Mouse (Mus musculus): ENCODE data around the gene Gm28043.
"Not testable (repeated sequence)": the region's sequence is repeated elsewhere in the genome, so short reads cannot be mapped to it uniquely, and the experiment has no call there.

Gm28043 gene

DNA sequence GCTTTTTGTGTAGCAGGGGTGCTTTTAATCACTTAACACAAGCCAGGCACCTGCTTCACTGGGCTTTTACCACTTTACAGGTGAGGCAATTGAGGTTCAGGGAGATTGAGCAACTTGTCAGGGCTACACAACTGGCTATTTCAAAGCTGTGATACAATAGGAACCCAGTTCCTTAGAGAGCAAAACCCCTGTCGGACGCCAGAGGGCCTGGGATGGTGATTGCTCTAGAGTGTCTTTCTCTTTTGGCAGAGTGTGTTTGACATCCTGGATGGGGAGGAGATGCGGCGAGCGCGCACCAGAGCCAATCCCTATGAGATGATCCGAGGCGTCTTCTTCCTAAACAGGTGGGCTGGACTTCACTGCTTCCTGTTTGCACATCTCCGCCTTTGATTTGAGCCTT is 67.0 kb downstream of the Gm28043 start:
- DNase-seq = no peak

DNA sequence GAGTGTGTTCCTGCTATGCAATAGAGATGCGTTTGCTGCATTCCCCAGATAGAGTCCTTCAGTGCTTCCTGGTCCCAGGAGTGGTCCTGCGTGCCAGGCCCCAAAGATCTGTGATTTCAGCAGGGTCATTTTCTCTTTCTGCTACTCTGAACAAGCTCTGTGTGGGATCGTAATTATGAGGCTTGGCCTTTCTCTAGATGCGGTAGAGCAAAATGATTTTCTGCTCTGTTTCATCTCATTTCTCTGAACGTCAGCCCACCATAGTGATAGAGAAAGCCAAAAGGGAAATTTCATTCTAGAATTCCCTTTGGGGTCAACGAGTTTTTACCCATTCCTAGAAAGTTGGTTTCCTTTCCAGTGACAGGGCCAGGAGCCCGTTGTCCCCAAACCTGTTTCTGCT is 67.6 kb downstream of the Gm28043 start:
- DNase-seq = no peak

DNA sequence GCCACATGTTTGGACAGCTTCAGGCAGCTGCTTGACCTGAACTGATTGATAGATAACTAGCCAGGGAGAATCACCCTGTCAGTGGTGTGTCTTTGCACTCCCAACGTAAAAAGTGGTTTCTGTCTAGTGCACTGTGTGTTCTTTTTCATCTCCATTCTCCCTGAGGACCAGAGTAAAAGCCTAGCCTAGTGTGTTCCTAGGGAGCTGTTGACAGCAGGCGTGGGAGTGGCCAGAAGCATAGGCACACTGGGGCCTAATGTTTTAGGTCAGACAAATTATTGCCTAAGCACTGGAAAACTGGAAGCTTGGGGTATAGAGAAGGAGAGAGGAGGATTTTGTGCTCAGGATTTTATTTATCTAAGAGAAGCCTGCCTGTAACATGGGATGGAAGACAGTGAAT is 68.5 kb downstream of the Gm28043 start:
- no peak for DNase-seq

DNA sequence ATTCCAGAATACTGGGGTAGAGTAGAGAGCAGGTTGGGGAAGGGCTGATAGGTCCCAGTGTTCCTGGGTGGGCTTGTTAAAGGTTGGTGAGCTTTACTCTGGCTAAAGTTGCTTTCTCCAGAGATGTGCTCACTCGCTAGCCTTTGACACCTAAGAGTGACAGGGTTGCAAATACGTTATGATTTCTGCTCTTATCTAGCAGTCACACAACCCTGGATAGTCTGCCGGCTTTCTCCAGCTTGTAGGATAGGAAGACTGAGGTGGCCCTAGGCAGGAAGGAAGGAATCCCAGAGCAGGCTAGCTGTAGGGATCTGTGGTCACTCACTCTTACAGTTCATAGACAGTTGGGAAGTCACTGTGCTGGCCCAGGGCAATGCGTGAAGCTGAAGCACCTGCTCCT is 69.6 kb downstream of the Gm28043 start:
- no peak for DNase-seq

DNA sequence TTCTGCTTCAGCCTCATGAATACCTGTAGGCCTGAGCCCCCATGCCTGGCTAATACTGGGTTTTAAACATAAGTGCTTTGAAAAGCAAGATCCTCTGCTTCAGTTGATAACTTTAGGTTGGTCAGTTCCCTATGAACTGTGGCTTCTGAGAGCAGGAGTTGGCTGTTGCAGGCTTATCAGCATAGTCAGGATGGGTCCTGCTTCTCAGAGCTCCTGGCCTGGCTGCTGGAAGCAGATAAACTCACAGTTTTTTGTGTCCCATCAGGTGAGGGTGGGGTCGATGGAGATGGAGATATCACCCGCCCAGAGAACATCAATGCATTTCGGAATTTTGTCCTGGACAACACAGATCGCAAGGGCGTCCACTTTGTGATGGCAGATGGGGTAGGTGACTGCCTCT is 72.1 kb downstream of the Gm28043 start:
- DNase-seq = no peak

DNA sequence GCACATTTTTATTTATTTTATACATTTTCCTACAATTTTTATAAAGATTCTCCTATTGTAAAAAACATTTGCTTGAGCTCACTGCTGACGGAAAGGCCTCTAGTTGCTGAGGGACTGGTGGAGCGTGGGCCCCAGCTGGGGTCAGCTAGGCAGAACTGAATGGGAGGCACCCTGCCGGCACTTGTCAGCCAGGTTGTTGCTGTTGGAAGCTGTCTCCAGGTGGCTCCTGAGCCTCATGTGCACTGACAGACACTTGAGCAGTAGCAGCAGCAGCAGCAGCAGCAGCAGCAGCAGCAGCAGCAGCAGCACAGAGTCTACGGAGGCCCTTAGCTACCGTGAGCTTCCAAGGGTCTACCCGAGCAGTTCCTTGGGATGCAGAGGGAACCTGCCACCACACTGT is 72.7 kb downstream of the Gm28043 start:
- DNase-seq = no peak

DNA sequence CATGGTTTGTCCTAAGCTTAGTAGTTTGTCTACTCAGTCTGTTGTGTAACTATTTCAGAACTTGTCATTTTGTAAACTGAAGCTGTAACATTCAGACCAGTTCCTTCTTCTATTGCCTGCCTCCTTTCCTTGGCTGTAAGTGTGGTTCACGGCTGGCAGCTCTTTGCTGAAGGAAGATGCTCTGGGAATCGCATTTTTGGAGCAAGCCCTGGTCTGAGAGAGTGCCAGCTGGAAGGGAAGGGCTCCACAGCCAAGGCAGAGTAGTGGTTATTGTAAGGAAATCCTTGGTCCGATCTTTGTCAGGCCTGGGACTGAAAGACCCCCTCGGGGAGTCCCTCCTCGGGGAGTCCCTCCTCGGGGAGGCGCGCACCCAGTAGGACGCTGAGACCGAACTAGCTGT is 73.9 kb downstream of the Gm28043 start:
- DNase-seq = no peak

DNA sequence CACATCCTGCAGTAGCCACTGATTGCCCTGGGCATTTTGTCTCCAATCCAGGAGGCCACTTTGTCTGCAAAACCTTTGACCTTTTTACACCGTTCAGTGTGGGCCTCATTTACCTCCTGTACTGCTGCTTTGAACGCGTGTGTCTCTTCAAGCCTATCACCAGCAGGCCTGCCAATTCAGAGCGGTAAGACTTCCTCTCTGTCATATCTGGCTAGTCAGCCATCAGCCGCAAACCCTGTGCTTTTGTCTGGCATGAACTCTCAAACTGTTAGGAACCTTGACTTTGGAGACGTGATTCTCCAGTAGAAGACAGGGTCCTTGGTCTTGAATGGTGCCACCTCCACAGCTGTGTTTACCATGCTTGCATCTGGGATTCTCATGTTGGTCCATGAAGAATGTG is 75.6 kb downstream of the Gm28043 start:
- no peak for DNase-seq

DNA sequence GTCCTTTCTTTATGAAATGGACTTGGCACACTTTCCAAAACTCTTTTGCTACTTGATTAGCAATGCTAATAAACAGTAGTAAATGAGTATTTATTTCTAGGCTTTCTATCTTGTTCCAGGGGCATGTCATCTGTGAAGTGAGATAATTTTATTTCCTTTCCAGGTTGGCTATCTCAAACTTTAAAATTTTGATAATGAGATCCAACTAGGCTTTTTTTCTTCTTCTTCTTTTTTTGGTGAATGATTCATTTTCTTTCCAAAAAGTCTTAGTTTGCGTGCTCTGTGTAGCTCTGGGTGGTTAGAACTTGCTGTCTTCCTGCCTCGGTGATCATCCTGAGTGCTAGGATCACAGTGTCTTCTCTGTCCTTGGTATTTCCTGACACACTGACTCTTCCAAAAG is 78.2 kb downstream of the Gm28043 start:
- no peak for DNase-seq

DNA sequence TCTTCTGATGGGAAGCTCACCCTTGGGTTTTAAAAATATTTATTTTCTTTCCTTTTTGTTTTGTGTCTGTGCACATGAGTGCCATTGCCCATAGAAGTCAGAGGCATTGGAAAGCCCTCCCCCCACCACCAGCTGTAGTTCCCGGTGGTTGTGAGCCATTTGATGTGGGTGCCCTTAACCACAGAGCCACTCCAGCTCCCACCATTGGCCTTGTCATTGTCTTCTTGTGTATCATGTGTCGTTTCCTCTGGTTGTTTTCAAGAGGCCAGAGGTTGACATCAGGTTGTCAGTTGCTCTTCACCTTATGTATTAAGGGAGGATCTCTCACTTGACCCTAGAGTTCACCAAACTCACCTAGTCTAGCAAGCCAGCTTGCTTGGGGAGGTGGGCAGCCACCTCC is 78.9 kb downstream of the Gm28043 start:
- DNase-seq = no peak

DNA sequence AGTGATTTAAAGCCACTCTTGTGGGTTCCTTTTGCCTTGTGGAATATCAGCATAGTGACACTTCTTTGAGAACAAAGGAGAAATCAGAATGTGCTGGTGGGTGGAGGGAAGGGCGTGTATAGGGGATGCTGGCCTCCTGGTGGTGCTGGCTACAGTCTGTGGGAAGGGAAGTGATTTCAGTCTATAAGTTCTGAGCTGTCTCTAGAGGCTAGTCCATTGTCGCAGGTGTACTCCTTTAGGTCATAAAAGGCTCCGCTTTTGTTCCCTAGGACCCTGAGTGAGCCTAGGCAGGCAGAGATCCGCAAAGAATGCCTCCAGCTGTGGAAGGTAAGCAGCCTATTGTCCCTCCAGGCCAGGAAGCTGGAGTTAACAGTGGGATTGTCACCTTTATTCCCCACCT is 79.8 kb downstream of the Gm28043 start:
- no peak for DNase-seq

DNA sequence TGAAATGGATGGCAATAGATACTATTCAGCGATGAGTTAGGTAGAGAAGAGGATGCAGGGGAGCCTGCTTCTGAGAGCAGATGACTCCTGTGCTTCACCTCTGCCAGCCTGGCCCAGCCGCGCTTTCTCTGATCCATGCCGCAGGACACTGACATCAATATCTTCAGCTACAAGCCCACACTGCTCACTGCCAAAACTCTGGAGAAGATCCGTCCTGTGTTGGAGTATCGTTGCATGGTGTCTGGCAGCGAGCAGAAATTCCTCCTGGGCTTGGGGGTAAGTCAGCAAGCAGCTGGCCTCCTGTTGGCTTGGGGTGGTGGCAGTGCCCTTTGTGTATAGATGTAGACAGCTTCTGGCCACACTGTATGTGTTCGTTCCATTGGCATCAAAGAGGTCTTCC is 82.3 kb downstream of the Gm28043 start:
- no peak for DNase-seq

DNA sequence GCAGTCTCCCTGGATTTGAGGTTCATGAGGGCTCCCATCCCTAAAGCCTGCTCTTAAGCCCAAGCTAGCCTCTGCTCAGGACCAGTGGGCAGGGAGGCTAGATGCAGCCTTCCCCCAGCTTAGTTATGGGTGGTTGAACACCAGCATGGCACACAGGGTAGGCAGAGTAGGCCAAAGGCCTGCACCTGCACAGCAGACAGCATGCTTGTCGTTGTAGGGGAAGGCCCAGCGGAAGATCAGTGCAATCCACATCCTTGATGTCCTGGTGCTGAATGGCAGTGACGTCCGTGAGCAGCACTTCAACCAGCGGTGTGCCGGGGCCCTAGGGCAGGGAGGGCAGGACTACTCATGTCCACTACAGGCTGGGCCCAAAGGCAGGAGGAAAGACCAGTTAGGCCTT is 83.7 kb downstream of the Gm28043 start:
- no peak for DNase-seq

DNA sequence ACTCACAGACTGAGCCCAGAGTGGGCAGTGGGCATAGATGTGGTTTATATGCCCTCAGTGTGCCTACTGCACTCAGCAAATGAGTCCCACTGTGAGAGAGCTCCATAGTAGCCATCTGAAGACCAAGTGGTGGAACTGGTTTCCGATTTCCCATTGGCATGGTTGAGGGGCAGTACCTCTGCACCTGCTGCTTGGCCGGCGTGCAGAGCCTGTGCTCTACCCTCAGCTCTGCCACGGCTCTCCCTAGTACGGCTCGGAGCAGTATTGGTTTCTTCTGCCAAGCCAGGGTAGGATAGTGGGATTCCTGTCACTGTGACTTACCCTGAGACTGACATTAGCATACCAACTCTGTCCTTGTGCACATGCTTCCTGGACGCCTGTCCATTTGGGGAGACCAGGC is 85.9 kb downstream of the Gm28043 start:
- no peak for DNase-seq

DNA sequence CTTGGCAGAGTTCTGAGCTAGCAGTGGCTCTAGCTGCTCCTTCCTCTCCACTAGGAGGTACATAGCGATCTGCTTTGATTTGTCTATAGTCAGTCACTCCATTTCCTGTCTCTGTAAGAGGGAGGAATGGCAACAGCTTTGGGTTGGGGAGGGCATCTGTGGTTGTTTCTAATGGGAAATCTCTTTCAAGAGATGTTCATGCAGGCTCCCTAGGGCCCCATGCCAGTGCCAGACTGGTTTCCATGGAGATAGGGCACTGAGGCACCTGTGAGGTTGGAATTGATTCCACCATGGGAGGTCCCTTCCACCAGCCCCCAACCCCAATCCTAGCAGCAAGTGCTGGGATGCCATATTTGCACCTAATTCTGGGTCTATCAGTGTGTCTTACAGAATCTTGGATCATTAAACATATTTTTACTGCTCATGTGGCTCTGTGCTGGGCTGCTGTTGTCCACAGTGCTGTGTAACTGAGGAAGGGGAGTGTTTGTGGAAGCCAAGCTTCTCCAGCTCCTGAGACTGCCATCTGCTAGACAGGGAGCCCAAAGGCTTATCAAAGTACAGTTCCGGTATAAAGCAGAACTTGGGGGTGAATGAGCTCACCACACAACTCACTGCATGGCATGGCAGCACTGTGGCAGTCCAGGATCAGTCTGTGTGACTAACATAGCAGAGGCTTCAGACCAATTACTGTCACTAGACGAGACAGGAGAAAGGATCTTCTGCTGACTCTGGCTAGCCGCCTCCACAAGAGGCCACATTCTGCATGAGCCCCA is 88.4 kb downstream of the Gm28043 start:
- peak; percentile 77 for DNase-seq

DNA sequence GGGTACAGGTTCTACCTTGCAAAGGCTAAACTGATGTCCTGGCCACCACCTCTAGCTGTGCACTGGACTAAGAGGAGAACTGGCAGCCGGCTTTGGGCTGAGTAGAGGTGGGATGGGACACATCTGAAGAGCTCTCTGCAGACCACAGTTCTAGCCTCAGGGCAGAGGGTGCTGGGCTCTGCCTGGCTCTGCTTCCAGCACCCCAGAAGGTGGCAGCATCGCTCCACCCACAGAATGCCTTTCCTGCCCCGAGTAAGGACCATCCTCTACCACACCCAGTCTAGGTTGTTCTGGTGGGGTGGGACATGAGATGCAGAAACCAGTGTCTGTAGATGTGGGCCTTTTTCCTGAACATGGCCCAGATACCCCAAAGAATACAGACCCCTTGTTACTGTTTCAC is 90.1 kb downstream of the Gm28043 start:
- DNase-seq = no peak

DNA sequence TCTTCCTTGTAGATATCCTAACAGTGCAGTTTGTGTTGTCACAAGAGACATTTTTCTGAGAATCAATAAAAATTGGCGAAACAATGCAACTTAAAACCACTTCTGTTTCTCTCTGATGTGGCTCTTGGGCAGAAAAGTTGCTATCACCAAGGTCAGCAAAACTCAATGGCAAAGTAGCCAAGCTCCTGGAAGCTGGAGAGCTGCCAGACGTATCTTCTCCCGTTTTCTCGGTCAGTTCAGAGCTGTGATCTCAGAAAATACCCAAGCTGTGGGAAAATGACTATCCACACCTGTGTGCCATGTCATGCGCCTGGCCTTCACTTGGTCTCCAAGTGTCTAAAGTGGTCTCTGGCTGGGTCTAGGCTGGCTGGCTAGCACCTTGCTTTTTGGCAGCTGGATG is 91.2 kb downstream of the Gm28043 start:
- DNase-seq = no peak

DNA sequence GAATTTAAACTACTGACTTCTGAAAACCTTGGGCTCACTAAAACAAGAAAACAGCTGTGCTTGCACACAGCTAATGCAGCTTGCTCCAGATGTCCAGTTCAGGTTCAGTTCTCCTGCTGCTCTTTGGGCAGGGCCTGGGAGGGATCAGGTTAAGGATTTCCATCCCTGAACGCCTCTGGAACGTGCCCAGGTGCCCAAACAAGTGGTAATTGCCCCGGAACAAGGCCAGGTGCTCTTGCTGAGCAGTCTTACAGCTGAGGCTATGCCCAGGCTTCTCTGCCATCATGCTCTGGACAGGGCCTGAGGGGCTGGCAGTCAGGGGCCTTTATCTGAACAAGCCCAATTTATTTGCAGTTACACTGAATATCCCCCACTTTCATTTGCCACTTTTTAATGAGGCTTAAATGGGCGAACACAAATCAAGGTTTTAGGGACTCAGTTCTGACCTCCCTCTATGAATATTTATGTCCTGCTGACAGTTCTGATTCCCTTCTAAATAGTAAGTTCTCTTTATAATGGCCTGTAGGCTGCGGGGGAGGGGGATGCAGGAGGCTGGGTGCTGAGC is 92.4 kb downstream of the Gm28043 start:
- DNase-seq = no peak

DNA sequence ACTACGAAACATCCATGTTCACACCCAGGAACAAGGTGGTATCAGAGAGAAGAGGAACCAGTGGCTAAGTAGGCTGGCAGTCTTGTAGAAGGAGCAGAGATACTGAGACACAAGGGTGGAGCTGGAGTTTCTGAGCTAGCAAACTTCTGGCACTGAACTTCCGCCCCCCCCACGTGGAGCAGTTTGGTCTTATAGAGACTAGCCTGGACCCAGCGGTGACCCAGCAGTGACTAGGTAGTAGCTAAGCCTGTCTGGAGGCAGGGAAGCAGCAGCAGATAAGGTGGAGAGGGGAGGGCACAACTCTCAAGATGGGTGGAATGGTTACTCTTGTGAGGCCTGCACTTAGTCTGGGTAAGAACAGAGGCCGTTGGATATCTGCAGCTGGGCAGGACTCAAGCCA is 94.1 kb downstream of the Gm28043 start:
- no peak for DNase-seq

DNA sequence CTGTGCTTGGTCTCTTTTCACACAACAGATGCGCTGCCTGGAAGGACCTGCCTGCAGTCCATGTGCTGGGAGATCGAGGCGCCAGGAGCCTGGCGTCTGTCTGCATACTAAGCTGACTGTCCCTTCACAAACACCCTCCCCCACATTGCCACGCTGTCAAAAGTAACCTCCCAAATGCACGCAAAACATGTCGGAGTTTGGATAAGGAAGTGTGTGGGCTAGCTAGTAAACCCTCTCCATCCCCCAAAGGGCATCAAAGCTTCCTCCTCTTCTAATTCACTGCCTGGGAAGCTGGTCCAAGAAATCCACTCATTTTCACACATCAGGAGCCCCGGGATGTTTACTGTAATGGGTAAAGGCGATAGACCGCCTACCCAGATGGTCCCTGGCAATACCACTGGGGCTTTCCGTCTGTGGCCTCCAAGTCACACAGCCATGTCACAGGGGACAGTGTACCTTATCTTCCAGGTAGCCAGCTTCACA is 95.9 kb downstream of the Gm28043 start:
- DNase-seq = no peak

DNA sequence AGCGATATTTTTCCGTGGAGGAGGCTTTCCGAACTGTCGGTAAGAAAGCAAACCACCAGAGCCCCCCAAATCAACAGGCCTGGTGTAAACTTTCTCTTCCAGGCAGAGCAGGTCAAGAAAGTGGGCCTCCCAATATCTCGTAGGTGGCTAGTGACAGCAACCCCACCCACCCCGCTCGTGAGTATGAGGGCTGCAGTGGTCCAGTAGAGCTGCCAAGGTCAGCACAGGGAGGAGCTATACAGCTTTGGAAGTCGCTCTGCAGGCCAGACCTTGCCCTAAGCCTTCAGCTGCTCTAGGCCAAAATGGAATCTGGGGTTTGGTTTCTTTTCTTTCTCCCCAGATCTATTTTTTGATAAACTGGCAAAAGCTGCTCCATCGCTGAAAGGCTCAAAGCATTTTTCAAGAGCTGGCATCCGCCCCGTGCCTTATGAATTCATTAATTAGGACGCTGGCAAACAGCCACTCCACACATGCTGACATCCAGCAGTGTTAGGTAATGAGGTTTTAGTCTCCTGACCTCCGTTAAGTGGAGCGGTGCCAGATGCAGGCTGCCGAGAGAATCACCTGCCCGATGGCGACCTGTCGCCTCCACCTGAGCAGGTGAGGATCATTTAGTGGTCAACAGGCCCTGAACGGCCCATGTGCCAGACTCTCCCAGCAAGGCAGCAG is 96.5 kb downstream of the Gm28043 start:
- DNase-seq = no peak

DNA sequence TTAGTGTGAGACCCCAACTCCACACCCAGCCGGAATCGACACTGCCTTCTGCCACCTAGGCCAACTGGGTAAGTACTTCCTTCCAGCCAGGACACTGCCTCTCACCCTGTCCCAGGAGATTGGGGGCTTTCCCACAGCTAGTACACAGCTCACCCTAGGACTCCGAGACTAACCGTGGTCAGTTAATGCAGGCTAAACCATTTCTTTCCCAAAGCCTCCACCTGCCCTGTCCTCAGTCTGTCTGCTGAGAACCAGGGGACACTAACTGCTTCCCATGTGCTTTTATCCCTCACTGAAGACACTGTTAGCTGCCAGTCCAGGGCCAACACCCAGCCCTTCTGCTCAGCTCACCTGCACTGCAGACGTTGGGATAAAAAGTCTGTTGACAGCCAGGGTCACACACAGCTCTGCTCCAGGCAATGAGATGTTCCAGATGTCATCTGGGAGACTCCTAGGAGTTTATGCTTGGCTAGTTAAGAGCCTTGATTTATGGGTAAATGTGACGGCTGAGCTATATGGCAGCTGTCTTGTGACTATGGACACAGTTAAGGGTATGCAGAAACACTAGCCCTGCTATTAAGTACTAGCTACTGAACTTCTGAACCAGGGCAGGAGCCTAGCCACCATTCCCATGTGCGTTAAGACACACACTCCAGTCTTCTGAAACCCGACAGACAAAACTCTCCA is 97.2 kb downstream of the Gm28043 start:
- no peak for DNase-seq

DNA sequence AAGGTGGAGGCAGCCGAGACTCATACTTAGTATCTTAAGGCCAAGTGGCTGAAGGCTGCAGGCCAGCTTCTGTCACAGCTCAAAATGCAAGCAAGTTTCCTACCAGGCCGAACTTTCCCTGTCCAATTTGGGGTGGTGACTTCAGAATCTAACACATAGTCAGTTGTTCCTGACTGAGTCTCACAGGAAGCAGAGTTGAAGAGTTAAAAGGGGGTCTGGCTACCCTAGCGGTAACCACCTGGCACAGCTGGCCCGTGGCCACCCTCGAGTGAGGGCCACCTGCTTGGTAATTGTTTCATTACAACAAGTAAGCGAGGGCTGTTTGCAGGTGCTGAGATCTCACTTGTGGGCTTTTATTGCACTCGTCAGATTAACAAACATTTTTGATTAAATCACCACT is 97.9 kb downstream of the Gm28043 start:
- no peak for DNase-seq

DNA sequence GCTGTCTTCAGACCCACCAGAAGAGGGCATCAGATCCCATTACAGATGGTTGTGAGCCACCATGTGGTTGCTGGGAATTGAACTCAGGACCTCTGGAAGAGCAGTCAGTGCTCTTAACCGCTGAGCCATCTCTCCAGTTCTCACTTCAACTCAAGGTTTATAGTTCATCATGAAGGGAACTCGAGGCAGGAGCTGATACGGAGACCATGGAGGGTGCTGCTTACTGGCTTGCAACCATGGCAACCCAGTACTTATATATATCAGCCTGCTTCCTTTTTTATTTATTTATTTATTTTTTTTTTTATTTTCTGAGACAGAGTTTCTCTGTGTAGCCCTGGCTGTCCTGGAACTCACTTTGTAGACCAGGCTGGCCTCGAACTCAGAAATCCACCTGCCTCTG is 99.1 kb downstream of the Gm28043 start:
- not testable (repeated sequence) for DNase-seq
